Mouse (Mus musculus) thymus, adult 2 months (tissue): ENCODE data around the gene Hao2.

Experiments
- CTCF ChIP-seq: fragments of 200-500 bp; IDR thresholded peaks from 2 replicates; pipeline ENCODE4 v1.5.1; 2012; ENCODE audit warnings: mild to moderate bottlenecking, control low read depth, low read length, moderate library complexity, borderline replicate concordance; ENCODE audit not compliant: control insufficient read depth, poor library complexity, insufficient read depth; ENCODE audit errors: extremely low read depth
- POLR2A ChIP-seq: fragments of 200-500 bp; IDR thresholded peaks from 2 replicates; pipeline ENCODE4 v1.6.1; 2012; ENCODE audit warnings: mild to moderate bottlenecking, low read length, control low read depth, moderate library complexity; ENCODE audit not compliant: control insufficient read depth, poor library complexity, insufficient read depth; ENCODE audit errors: extremely low read depth

DNA sequence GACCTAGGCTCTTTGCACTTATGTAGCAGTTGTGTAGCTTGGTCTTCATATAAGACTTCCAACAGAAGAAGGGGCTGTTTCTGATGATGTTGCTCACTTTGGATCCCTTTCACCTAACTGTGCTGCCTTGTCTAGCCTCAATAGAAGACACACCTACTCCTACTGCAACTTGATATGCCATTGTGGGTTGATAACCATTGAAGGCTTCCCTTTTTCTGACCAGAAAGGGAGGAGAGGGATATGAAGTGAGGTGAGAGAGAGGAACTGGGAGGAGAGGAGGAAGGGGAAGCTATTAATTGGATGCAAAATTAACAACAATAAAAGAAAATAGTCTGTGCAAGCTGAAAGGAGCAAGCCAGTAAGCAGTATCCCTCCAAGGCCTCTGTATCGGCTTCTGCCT is 30.2 kb downstream of the Hao2 start:
- TF ChIP-seq CTCF, result no peak
- TF ChIP-seq POLR2A, result no peak
